Mouse (Mus musculus): ENCODE data around the gene Lrmda.

DNA sequence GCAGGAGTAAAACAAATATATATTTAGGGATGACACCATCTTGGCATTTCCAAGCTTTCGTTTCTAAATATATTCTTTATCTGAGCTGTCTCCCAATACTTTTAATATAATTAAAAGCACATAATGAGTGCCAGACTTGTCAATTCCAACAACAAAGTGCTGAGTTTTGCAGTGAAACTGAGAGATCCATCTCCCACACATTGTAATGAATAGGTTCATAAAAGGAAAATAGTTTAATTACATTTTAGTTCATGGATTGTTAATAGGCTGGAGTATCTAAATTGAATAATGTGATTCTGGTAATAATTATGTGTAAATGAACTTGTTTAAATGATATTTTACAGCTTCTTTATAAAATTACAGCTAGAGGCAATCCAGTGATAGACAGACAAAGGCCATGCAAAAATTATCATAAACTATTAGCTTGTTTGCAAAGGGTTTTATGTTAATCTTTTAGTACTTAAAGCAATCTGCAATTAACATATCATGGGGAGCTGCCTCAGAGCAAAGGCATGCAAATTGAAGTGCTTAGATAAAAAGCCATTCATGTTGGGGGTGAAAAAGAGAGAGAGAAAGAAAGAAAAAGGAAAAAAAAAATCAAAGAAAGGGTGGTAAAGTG is 725.9 kb downstream of the Lrmda start:
- TF ChIP-seq CTCF (IDR thresholded peaks at IDR 0.05; ENCODE audit: borderline replicate concordance, extremely low read depth, insufficient read depth, insufficient read length) (no peak), POLR2A (IDR thresholded peaks at IDR 0.05; ENCODE audit: borderline replicate concordance, extremely low read depth, insufficient read depth, insufficient read length, poor library complexity, severe bottlenecking) (no peak)
